Mouse (Mus musculus) heart, embryonic 13.5 days (tissue): ENCODE data around the gene Hist1h3i. TPM values are rescaled to one million over a fixed set of nuclear protein-coding genes. Genes with fewer than 3 reads are reported as not detected.
"Not testable (repeated sequence)": the region's sequence is repeated elsewhere in the genome, so short reads cannot be mapped to it uniquely, and the experiment has no call there.

Source experiments
- ATAC-seq: fragments of 200-750 bp; cut with Nextera tagmentation; 2 replicates; pipeline ENCODE4 v1.8.0; 2017; ENCODE audit warnings: moderate TSS enrichment; ENCODE audit not compliant: insufficient number of reproducible peaks, low FRiP score, low TSS enrichment; ENCODE audit errors: extremely low read depth
- H3K27ac ChIP-seq: fragments of 300-500 bp; sonication (generic); replicated peaks from 2 replicates; pipeline ENCODE4 v1.5.1; 2015; ENCODE audit warnings: moderate library complexity, mild to moderate bottlenecking, inconsistent platforms
- H3K27me3 ChIP-seq: fragments of 300-500 bp; sonication (generic); replicated peaks from 2 replicates; pipeline ENCODE4 v1.6.1; 2015; ENCODE audit warnings: mild to moderate bottlenecking, inconsistent platforms
- H3K36me3 ChIP-seq: fragments of 300-500 bp; sonication (generic); 2 replicates; pipeline ENCODE4 v1.6.1; 2015; ENCODE audit warnings: mild to moderate bottlenecking, inconsistent platforms
- H3K4me1 ChIP-seq: fragments of 300-500 bp; sonication (generic); 2 replicates; pipeline ENCODE4 v1.6.1; 2015; ENCODE audit warnings: inconsistent platforms
- H3K4me2 ChIP-seq: fragments of 300-500 bp; sonication (generic); 2 replicates; pipeline ENCODE4 v1.6.1; 2015; ENCODE audit warnings: inconsistent platforms, mild to moderate bottlenecking, moderate library complexity
- H3K4me3 ChIP-seq: fragments of 300-500 bp; sonication (generic); 2 replicates; pipeline ENCODE4 v1.5.1; 2015; ENCODE audit warnings: moderate library complexity, mild to moderate bottlenecking, inconsistent platforms
- H3K9ac ChIP-seq: fragments of 300-500 bp; sonication (generic); 2 replicates; pipeline ENCODE4 v1.6.1; 2015; ENCODE audit warnings: inconsistent platforms, mild to moderate bottlenecking, moderate library complexity
- H3K9me3 ChIP-seq: fragments of 300-500 bp; sonication (generic); 2 replicates; pipeline ENCODE4 v1.6.1; 2016; ENCODE audit warnings: inconsistent platforms
- WGBS: fragments of 180-500 bp; shearing (Covaris S2); methylation state at CpG from one replicate; pipeline ENCODE4 v1.1.7; 2015; ENCODE audit warnings: mixed read lengths; 5-methylcytosine and 5-hydroxymethylcytosine counted together
- polyA plus RNA-seq: library from polyadenylated mRNA; unstranded; fragments of >200 nt; fragmentation: Nextera tagmentation; extraction: Ambion mirVana; gene quantifications from 2 replicates; pipeline ENCODE4 v1.2.1, GENCODE M21; 2015

Hist1h3i gene
- polyA plus RNA-seq, result 63.6 and 66.6 TPM in 2 replicates

DNA sequence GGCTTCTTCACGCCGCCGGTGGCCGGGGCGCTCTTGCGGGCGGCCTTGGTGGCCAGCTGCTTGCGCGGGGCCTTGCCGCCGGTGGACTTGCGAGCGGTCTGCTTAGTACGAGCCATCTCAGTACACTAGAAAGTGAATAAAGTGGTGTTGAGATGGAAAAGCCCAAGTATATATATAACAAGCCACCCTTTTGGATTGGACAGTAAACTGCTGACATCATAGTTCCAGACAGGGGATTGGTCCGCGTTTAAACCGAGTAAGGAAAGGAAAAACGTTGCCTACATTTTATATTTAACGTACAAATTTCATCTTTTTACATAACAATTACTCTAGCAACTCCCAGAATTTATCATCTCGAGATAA lies at the start of gene Hist1h3i:
Gene Hist1h3i (minus strand): TSS at position 116 of the 363 bp plus-strand sequence.
- peak within 1 kb of the TSS; percentile 87 for H3K9ac ChIP-seq
- H3K36me3 ChIP-seq, result no peaks in the 10 kb centered on the region
- peak within 1 kb of the TSS; percentile 55 for H3K4me3 ChIP-seq
- ATAC-seq, result peak; percentile 59
- peak within 1 kb of the TSS; percentile 79 for H3K4me2 ChIP-seq
- no peaks in the 10 kb centered on the region for H3K27me3 ChIP-seq
- under 1% methylated on average over 11 of the region's 20 CpGs for WGBS
- H3K9me3 ChIP-seq, result no peaks in the 10 kb centered on the region
- peaks cover 49% of the 10 kb centered on the region for H3K4me1 ChIP-seq
- H3K27ac ChIP-seq, result peak within 1 kb of the TSS; percentile 87

DNA sequence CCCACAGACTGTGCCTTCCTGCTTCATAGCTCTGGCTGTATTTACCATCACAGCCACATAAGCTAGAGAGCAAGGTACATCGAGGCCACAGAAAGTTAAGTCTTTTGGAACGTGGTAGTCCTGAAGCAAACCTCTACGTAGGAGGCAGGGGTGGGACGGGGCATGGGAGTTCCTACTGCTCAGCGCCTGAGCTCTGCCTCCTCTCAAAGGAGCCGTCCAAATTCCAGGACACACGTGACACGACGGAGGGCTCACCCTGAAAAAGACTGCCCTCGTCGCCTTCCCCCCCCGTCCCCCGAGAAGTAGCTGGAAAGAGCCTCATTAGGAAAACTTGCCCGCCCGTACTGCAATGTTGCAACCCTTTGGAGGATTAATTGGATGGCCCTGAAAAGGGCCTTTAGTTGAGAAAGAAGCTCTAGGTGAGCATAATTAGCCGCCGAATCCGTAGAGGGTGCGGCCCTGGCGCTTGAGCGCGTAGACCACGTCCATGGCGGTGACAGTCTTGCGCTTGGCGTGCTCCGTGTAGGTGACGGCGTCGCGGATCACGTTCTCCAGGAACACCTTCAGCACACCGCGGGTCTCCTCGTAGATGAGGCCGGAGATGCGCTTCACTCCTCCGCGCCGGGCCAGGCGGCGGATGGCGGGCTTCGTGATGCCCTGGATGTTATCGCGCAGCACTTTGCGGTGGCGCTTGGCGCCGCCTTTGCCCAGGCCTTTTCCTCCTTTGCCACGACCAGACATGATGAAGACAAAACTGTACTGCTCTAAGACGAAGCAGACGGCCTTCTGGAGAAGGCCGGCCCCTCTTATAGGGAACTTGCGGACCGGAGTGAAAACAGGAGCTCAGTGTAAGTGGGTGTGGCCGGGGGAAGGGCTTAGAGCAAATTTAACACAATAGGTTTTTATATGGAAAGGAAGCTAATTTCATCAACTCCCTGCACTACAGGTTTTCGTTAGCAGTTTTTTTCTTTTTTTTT lies 48.5 kb upstream of the Hist1h3i start, which contains the start of gene Hist1h4n:
Gene Hist1h4n (minus strand): TSS at position 779 of the 977 bp plus-strand sequence.
- not testable (repeated sequence) for H3K9me3 ChIP-seq, H3K36me3 ChIP-seq, H3K27me3 ChIP-seq, H3K4me1 ChIP-seq
- Histone ChIP-seq H3K4me3 (peak within 1 kb of the TSS; percentile 35), H3K4me2 (peak within 1 kb of the TSS; percentile 56), H3K27ac (0 out of 2 replicates have a peak within 1 kb of the TSS, but pooled peaks have one; percentile 50), H3K9ac (peak within 1 kb of the TSS; percentile 67)
- ATAC-seq, result peak; percentile 71; the same call in 1 of the 2 replicates
- WGBS, result under 1% methylated on average over 26 of the region's 58 CpGs

DNA sequence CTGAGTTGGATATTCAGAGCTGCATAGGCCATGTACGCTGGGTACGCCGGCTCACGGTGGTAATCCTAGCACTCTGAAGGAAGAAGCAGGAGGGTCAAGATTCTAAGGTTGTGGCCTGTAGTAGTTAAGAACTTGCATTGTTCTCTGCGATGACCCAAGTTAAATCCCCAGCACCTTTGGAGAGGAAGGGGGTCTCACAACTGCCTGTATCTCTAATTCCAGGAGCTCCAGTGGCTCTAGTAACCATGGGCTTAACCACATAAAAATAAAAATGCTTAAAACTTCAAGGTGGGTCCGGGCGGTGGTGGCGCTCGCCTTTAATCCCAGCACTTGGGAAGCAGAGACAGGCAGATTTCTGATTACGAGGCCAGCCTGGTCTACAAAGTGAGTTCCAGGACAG lies 47.2 kb upstream of the Hist1h3i start:
- Histone ChIP-seq H3K9me3 (no peaks in the 10 kb centered on the region), H3K4me1 (no peaks in the 10 kb centered on the region), H3K4me3 (no peak overlapping the region), H3K4me2 (peak overlapping the region; percentile 27; the same call in 1 of the 2 replicates), H3K36me3 (no peaks in the 10 kb centered on the region), H3K27ac (no peak overlapping the region), H3K27me3 (no peaks in the 10 kb centered on the region), H3K9ac (no peak overlapping the region)
- no peak for ATAC-seq
- WGBS, result 82% methylated on average over 10 of the region's 10 CpGs

DNA sequence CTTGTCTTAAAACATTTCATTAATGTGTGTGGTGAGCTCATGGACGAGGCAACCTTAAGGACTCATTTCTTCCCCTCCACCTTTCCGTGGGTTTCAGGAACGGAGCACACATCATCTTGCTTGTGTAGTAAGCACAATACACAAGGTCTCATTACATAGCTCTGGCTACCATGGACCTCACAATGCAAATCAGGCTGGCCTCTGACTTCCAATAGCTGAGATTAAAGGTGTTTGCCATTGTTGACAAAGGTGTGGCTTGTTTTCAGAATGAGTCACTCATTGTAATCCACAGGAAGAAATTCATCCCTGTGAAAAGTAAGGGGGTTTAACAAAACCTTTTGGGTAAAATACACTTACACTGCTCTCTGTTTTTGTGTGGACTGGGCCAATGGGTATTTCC lies 45.3 kb upstream of the Hist1h3i start:
- no peak overlapping the region for H3K27ac ChIP-seq
- no peak overlapping the region for H3K4me3 ChIP-seq
- no peaks in the 10 kb centered on the region for H3K4me1 ChIP-seq
- WGBS, result 80% methylated on average over 3 of the region's 3 CpGs
- no peak for ATAC-seq
- H3K9me3 ChIP-seq, result no peaks in the 10 kb centered on the region
- H3K27me3 ChIP-seq, result no peaks in the 10 kb centered on the region
- no peak overlapping the region for H3K4me2 ChIP-seq
- no peak overlapping the region for H3K9ac ChIP-seq
- no peaks in the 10 kb centered on the region for H3K36me3 ChIP-seq

DNA sequence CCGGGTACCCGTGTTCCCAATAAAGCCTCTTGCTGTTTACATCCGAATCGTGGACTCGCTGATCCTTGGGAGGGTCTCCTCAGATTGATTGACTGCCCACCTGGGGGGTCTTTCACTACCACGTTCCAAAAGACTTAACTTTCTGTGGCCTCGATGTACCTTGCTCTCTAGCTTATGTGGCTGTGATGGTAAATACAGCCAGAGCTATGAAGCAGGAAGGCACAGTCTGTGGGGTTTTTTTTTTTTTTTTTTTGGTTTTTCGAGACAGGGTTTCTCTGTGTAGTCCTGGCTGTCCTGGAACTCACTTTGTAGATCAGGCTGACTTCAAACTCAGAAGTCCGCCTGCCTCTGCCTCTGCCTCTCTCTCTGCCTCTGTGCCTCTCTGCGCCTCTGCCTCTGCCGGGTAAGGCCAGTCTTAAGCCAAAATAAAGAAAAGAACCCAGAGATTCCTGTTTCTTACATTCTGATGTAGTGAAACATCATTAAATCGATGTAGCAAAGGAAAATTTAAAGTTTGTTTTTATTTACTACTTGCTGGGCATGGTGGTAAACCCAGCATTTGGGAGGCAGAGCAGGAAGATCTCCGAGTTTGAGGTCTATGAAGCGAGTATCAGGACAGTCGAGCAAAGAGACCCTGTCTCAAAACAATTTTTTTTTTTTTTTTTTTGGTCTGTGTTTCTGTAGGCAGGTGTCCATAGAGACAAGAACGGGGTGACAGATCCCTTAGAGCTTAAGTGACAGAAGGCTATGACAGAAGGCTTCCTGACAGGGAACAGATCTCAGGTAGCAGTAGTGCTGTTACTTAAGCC lies 37.1 kb upstream of the Hist1h3i start:
- not testable (repeated sequence) for H3K27me3 ChIP-seq, H3K4me3 ChIP-seq, H3K4me1 ChIP-seq, ATAC-seq, H3K27ac ChIP-seq, H3K9ac ChIP-seq, H3K4me2 ChIP-seq, H3K9me3 ChIP-seq, H3K36me3 ChIP-seq
- WGBS, result 76% methylated on average over 7 of the region's 16 CpGs

DNA sequence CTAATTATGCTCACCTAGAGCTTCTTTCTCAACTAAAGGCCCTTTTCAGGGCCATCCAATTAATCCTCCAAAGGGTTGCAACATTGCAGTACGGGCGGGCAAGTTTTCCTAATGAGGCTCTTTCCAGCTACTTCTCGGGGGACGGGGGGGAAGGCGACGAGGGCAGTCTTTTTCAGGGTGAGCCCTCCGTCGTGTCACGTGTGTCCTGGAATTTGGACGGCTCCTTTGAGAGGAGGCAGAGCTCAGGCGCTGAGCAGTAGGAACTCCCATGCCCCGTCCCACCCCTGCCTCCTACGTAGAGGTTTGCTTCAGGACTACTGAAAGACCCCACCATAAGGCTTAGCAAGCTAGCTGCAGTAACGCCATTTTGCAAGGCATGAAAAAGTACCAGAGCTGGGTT lies 28.9 kb upstream of the Hist1h3i start:
- Histone ChIP-seq H3K4me2 (peak overlapping the region; percentile 56), H3K4me3 (peak overlapping the region; percentile 32), H3K9ac (peak overlapping the region; percentile 40), H3K27ac (0 out of 2 replicates have a peak overlapping the region, but pooled peaks have one; percentile 45)
- not testable (repeated sequence) for H3K27me3 ChIP-seq, H3K9me3 ChIP-seq, ATAC-seq, H3K36me3 ChIP-seq, H3K4me1 ChIP-seq
- 0% methylated on average over 14 of the region's 14 CpGs for WGBS

DNA sequence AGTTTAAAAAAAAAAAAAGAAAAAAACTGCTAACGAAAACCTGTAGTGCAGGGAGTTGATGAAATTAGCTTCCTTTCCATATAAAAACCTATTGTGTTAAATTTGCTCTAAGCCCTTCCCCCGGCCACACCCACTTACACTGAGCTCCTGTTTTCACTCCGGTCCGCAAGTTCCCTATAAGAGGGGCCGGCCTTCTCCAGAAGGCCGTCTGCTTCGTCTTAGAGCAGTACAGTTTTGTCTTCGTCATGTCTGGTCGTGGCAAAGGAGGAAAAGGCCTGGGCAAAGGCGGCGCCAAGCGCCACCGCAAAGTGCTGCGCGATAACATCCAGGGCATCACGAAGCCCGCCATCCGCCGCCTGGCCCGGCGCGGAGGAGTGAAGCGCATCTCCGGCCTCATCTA lies 28.4 kb upstream of the Hist1h3i start, which contains the start of gene Hist1h4m:
Gene Hist1h4m (plus strand): TSS at position 208 of the 400 bp plus-strand sequence.
- Histone ChIP-seq H3K4me2 (peak within 1 kb of the TSS; percentile 56), H3K4me3 (peak within 1 kb of the TSS; percentile 32), H3K27ac (0 out of 2 replicates have a peak within 1 kb of the TSS, but pooled peaks have one; percentile 45), H3K9ac (peak within 1 kb of the TSS; percentile 40)
- no CpG with 5 or more reads among the region's 24 CpGs for WGBS
- not testable (repeated sequence) for H3K27me3 ChIP-seq, H3K4me1 ChIP-seq, H3K9me3 ChIP-seq, H3K36me3 ChIP-seq
- ATAC-seq, result peak; percentile 42; the same call in 1 of the 2 replicates

DNA sequence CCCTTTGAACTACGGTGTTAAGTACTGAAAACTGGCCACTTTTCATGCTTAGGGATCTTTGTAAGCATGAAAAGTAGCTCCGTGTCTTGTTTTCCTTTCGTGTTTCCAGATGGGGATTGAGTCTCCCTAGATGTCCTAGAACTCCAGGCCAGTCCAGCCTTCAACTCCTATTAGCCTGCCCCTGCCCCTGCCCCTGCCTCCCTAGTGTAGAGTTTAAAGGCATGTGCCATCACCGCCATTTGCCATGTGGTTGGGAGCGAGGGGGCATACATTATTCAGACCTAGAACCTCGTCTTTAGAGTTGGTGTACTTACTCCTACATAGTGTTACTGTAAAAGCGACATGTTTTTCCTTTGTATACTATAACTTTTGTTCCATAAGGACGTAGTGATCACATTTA lies 27.9 kb upstream of the Hist1h3i start:
- not testable (repeated sequence) for H3K9ac ChIP-seq, H3K27me3 ChIP-seq, H3K4me3 ChIP-seq, H3K9me3 ChIP-seq, H3K4me1 ChIP-seq, H3K4me2 ChIP-seq, H3K27ac ChIP-seq, ATAC-seq, H3K36me3 ChIP-seq
- no CpG with 5 or more reads among the region's 8 CpGs for WGBS

DNA sequence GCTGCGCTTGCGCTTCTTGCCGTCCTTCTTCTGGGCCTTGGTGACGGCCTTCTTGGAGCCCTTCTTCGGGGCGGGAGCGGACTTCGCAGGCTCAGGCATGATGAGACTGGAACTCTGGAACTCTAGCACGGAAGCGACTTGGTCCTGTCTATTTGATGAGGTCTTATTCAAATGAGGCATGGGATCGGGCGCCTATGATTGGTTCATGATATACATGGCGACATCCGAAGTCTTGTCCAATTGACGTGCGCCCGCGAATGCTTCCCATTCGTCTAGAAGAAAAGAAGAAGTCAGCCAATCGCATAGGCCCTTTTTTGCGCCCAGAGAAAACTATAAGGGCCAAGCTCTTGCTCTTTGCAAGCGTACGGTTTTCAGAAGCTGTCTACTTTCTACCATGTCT lies 26.9 kb upstream of the Hist1h3i start, which contains the start of the genes Hist1h2bq and Hist1h2ao:
Gene Hist1h2bq (minus strand): TSS at position 125 of the 400 bp plus-strand sequence.
Gene Hist1h2ao (plus strand): TSS at position 393 of the 400 bp plus-strand sequence.
- WGBS, result no CpG with 5 or more reads among the region's 23 CpGs
- not testable (repeated sequence) for H3K4me3 ChIP-seq, H3K4me1 ChIP-seq, H3K9me3 ChIP-seq, H3K9ac ChIP-seq, H3K4me2 ChIP-seq, H3K36me3 ChIP-seq, H3K27ac ChIP-seq, H3K27me3 ChIP-seq
- peak; percentile 86 for ATAC-seq

DNA sequence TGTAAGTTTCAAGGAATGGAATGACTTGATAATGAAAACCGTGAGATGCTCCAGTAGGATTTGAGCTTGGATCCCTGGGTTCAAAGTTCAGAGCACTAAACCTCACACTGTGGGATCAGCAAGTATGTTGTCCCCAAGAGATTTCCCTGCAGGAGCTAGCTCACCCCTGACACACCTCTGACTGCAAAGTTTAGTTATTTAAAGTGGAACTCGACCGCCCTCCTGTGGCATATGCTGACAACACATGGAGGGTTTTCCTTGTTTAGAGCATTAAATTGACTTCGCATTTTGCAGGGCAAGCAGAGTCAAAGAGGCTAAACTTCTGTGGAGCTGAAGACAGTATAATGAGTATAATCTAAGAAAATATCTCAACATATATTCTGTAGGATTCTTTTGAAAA lies 19.9 kb upstream of the Hist1h3i start:
- not testable (repeated sequence) for H3K9me3 ChIP-seq, H3K4me1 ChIP-seq, H3K36me3 ChIP-seq, H3K27me3 ChIP-seq, H3K9ac ChIP-seq, H3K4me2 ChIP-seq, ATAC-seq, H3K27ac ChIP-seq, H3K4me3 ChIP-seq
- no CpG with 5 or more reads among the region's 4 CpGs for WGBS

DNA sequence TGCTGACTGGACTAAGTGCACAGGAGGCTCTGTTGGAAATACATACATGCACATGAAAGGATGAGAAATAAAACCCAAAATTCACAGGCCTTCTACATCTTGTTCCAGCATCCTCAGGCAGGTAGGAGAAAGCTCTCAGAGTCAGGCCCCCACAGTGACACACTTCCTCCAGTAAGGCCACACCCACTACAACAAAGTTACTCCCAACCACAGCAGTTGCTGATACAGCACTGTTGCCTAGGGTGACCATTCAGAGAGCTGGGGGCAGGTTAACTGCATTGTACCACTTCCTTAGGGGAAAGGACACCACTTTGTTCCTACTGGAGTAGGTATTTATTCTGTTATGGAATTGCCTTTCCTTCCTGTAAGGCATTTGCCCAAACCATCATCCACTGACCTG lies 14.0 kb upstream of the Hist1h3i start:
- H3K9ac ChIP-seq, H3K36me3 ChIP-seq, H3K4me2 ChIP-seq, H3K9me3 ChIP-seq, H3K27ac ChIP-seq, ATAC-seq, H3K27me3 ChIP-seq, H3K4me3 ChIP-seq, H3K4me1 ChIP-seq: not testable (repeated sequence)
